Mouse (Mus musculus): ENCODE data around the gene Vmn1r7. TPM values are rescaled to one million over a fixed set of nuclear protein-coding genes. Genes with fewer than 3 reads are reported as not detected.

Vmn1r7 gene
- not detected for total RNA-seq (2023)

DNA sequence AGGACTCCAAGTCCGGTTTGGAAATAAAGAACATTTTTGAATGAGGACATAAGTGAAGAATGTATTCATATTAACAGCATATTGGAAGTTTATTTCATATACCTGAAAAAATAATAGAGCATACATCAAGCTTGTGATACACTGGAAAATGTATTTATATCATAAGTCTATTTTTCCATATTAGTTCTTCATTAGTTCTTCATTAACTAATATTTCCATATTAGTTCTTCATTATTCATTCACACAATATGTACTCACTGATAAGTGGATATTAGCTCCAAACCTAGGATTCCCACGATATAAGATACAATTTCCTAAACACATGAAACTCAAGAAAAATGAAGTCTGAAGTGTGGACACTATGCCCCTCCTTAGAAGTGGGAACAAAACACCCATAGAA lies at the start of gene Vmn1r7:
TSS of gene Vmn1r7 (minus strand) at position 101 of the 400 bp plus-strand sequence.

DNA sequence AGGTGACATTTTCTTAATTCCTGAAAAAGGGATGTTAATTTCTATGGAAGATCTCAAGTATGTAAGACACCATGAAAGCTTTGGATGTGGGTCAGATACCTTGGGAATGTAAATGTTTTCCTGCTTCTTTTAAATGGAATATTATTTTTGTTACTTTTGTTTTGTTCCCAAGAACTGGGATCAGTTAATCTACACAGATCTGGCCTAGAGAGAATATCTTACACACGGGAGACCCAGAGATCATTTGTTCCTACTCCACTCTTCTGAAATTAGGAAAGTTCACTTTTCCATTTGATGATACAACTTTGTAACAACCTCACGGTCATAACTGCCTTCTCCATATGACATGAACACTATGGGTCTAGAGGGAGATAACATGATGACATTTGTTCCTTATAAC lies 41.4 kb upstream of the Vmn1r7 start, which contains the start of gene Vmn1r9:
TSS of gene Vmn1r9 (plus strand) at position 301 of the 400 bp plus-strand sequence.

DNA sequence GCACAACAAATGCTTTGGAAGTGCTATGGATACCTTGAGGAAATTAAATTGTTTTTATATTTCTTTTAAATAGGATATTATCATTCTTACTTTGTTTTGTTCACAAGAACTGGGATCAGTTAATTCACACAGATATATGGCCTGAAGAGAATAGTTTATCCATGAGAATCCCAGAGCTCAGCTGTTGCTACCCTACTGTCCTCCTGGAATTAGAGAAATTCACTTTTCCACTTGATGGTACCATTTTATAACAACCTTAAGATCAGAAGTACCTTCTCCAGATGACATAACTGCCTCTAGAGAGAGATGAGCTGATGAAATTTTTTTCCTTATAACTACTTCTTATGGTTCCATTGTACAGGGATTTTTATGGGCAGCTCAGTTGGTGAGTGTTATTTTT lies 6.9 kb upstream of the Vmn1r7 start, which contains the start of gene Vmn1r8:
TSS of gene Vmn1r8 (plus strand) at position 301 of the 400 bp plus-strand sequence.

DNA sequence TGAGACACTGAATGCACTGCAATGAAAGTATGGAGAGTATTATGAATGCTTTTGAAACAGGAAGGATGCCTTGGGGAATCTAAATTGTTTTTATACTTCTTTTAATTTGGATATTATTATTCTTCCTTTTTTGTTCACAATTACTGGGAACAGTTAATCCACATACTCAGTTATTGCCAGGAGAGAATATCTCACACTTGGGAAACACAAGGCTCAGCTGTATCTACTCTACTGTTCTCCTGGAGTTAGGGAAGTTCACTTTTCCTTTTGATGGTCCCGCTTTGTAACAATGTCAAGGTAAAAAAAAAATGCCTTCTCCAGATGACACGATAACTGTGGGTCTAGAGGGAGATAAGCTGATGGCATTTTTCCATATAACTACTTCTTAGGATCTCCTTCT lies 28.2 kb downstream of the Vmn1r7 start, which contains the start of gene Vmn1r6:
TSS of gene Vmn1r6 (plus strand) at position 301 of the 400 bp plus-strand sequence.

Other genes with a start within 250 kb of the Vmn1r7 start
- gene Kbtbd2, start 227.5 kb downstream of the Vmn1r7 start, total RNA-seq (2023) = 10 to 100 TPM; 30.0 to 37.5 TPM
- 1 to 10 TPM in 1 of 2 experiments, under 1 TPM in 1; 0.78 to 1.4 TPM for gene Fkbp9, start 193.3 kb downstream of the Vmn1r7 start, total RNA-seq (2023)
- 10 to 100 TPM; 33.8 to 39.9 TPM for gene Nt5c3, start 101.4 kb downstream of the Vmn1r7 start, total RNA-seq (2023)
- under 1 TPM in 1 of 2 experiments, not detected in 1; 0.24 TPM for gene Vmn1r4, start 101.3 kb downstream of the Vmn1r7 start, total RNA-seq (2023)
- gene Vmn1r5, start 55.1 kb downstream of the Vmn1r7 start, total RNA-seq (2023) = not detected
- not detected for gene Vmn1r6, start 28.1 kb downstream of the Vmn1r7 start, total RNA-seq (2023)
- not detected for gene Vmn1r8, start 7.0 kb upstream of the Vmn1r7 start, total RNA-seq (2023)
- gene Vmn1r9, start 41.5 kb upstream of the Vmn1r7 start, total RNA-seq (2023) = not detected
- not detected for gene Vmn1r10, start 84.1 kb upstream of the Vmn1r7 start, total RNA-seq (2023)
- not detected for gene Vmn1r11, start 108.1 kb upstream of the Vmn1r7 start, total RNA-seq (2023)
- gene Vmn1r12, start 131.6 kb upstream of the Vmn1r7 start, total RNA-seq (2023) = under 1 TPM; 0.09 to 0.20 TPM
- not detected for gene Vmn1r13, start 178.0 kb upstream of the Vmn1r7 start, total RNA-seq (2023)
- not detected for gene Vmn1r14, start 206.4 kb upstream of the Vmn1r7 start, total RNA-seq (2023)
- gene Vmn1r15, start 232.6 kb upstream of the Vmn1r7 start, total RNA-seq (2023) = not detected

Data from neutrophil, adult 59 days (primary cell).